Mouse (Mus musculus): ENCODE measurements around the gene C330021F23Rik. TPM values are rescaled to one million over a fixed set of nuclear protein-coding genes. Genes with fewer than 3 reads are reported as not detected.
A peak's percentile ranks its signal among the peaks of the same experiment; 100 is the strongest.
"Not testable (repeated sequence)": the region's sequence is repeated elsewhere in the genome, so short reads cannot be mapped to it uniquely, and the experiment has no call there.

The C330021F23Rik gene
- total and polyA plus RNA-seq, 2 experiments from 2014 or later = 0.22 TPM; not detected in 1

- 89% methylated on average over 5 of the region's 5 CpGs for WGBS
- no peaks in the 10 kb centered on the region for H3K9me3 ChIP-seq (ENCODE audit: low read length)
- no peaks in the 10 kb centered on the region for H3K36me3 ChIP-seq (ENCODE audit: insufficient read depth)
- no peaks in the 10 kb centered on the region for H3K27me3 ChIP-seq (ENCODE audit: insufficient read depth, low read length)
- H3K9ac ChIP-seq = no peak overlapping the region
- TF ChIP-seq CTCF (IDR thresholded peaks at IDR 0.05; ENCODE audit: low read depth) = no peak
- peaks cover 2% of the 10 kb centered on the region; the same call in 1 of the 2 replicates for H3K4me1 ChIP-seq (ENCODE audit: insufficient read depth)
- no peak overlapping the region for H3K27ac ChIP-seq (ENCODE audit: low read depth, low read length)
- DNase-seq (no peak), ATAC-seq (no peak)
- H3K4me3 ChIP-seq (ENCODE audit: low read depth, low read length) = no peak overlapping the region
- no peak overlapping the region for H3K4me2 ChIP-seq (ENCODE audit: low read depth)
Measured at GRCm38 (mm10) chr8:3569784-3570183, 2.0 kb downstream of the C330021F23Rik start.

- H3K4me3 ChIP-seq (ENCODE audit: low read depth, low read length) = no peak overlapping the region
- DNase-seq (no peak), ATAC-seq (no peak)
- no peaks in the 10 kb centered on the region for H3K9me3 ChIP-seq (ENCODE audit: low read length)
- TF ChIP-seq CTCF (IDR thresholded peaks at IDR 0.05; ENCODE audit: low read depth) = no peak
- H3K27me3 ChIP-seq (ENCODE audit: insufficient read depth, low read length) = no peaks in the 10 kb centered on the region
- WGBS = 92% methylated on average over 3 of the region's 3 CpGs
- H3K27ac ChIP-seq (ENCODE audit: low read depth, low read length) = no peak overlapping the region
- no peaks in the 10 kb centered on the region for H3K36me3 ChIP-seq (ENCODE audit: insufficient read depth)
- no peak overlapping the region for H3K4me2 ChIP-seq (ENCODE audit: low read depth)
- no peaks in the 10 kb centered on the region for H3K4me1 ChIP-seq (ENCODE audit: insufficient read depth)
- no peak overlapping the region for H3K9ac ChIP-seq
Measured at GRCm38 (mm10) chr8:3574546-3574945, 6.8 kb downstream of the C330021F23Rik start.

GRCm38 (mm10) chr8:3576211-3576960 is 8.6 kb downstream of the C330021F23Rik start:
- Histone ChIP-seq H3K9me3 (ENCODE audit: low read length) (no peaks in the 10 kb centered on the region), H3K27me3 (ENCODE audit: insufficient read depth, low read length) (no peaks in the 10 kb centered on the region), H3K4me1 (ENCODE audit: insufficient read depth) (no peaks in the 10 kb centered on the region), H3K27ac (ENCODE audit: low read depth, low read length) (no peak overlapping the region), H3K4me3 (ENCODE audit: low read depth, low read length) (no peak overlapping the region), H3K9ac (no peak overlapping the region), H3K4me2 (ENCODE audit: low read depth) (no peak overlapping the region), H3K36me3 (ENCODE audit: insufficient read depth) (no peaks in the 10 kb centered on the region)
- WGBS = 83% methylated on average over 15 of the region's 15 CpGs
- TF ChIP-seq CTCF (IDR thresholded peaks at IDR 0.05; ENCODE audit: low read depth) = no peak
- ATAC-seq (no peak), DNase-seq (no peak)

GRCm38 (mm10) chr8:3579390-3580364 is 11.9 kb downstream of the C330021F23Rik start:
- DNase-seq = no peak
- Histone ChIP-seq H3K36me3 (ENCODE audit: insufficient read depth) (no peaks in the 10 kb centered on the region), H3K9me3 (ENCODE audit: low read length) (no peaks in the 10 kb centered on the region), H3K4me2 (ENCODE audit: low read depth) (no peak overlapping the region), H3K27ac (ENCODE audit: low read depth, low read length) (no peak overlapping the region), H3K9ac (no peak overlapping the region), H3K4me1 (ENCODE audit: insufficient read depth) (no peaks in the 10 kb centered on the region), H3K27me3 (ENCODE audit: insufficient read depth, low read length) (no peaks in the 10 kb centered on the region), H3K4me3 (ENCODE audit: low read depth, low read length) (no peak overlapping the region)
- no peak for ATAC-seq
- no peak for TF ChIP-seq CTCF (IDR thresholded peaks at IDR 0.05; ENCODE audit: low read depth)
- 84% methylated on average over 9 of the region's 9 CpGs for WGBS

- not testable (repeated sequence) for DNase-seq; H3K4me1 ChIP-seq (ENCODE audit: insufficient read depth); H3K36me3 ChIP-seq (ENCODE audit: insufficient read depth); H3K9ac ChIP-seq; H3K4me3 ChIP-seq (ENCODE audit: low read depth, low read length); ATAC-seq; H3K4me2 ChIP-seq (ENCODE audit: low read depth); H3K27ac ChIP-seq (ENCODE audit: low read depth, low read length); H3K27me3 ChIP-seq (ENCODE audit: insufficient read depth, low read length); H3K9me3 ChIP-seq (ENCODE audit: low read length)
- WGBS = 70% methylated on average over 1 of the region's 3 CpGs
Measured at GRCm38 (mm10) chr8:3581961-3582360, 14.2 kb downstream of the C330021F23Rik start.

- DNase-seq = no peak
Measured at GRCm38 (mm10) chr8:3586452-3586851, 18.7 kb downstream of the C330021F23Rik start.

GRCm38 (mm10) chr8:3586993-3587390 is 19.2 kb downstream of the C330021F23Rik start, which contains the start of gene Camsap3:
TSS of gene Camsap3 (plus strand) at chr8:3587293.
- peak within 1 kb of the TSS; percentile 87 for H3K4me3 ChIP-seq (ENCODE audit: low read depth, low read length)
- DNase-seq = no peak
- peak within 1 kb of the TSS; percentile 68 for H3K4me2 ChIP-seq (ENCODE audit: low read depth)
- H3K4me1 ChIP-seq (ENCODE audit: insufficient read depth) = no peaks in the 10 kb centered on the region
- peak within 1 kb of the TSS; percentile 90 for H3K9ac ChIP-seq
- TF ChIP-seq CTCF (IDR thresholded peaks at IDR 0.05; ENCODE audit: low read depth) = no peak
- H3K9me3 ChIP-seq (ENCODE audit: low read length) = no peaks in the 10 kb centered on the region
- H3K27me3 ChIP-seq (ENCODE audit: insufficient read depth, low read length) = no peaks in the 10 kb centered on the region
- no peak for ATAC-seq
- H3K36me3 ChIP-seq (ENCODE audit: insufficient read depth) = no peaks in the 10 kb centered on the region
- H3K27ac ChIP-seq (ENCODE audit: low read depth, low read length) = peak within 1 kb of the TSS; percentile 84
- under 1% methylated on average over 7 of the region's 7 CpGs for WGBS

More at GRCm38 (mm10) chr8:3586452-3586851, 18.7 kb downstream of the C330021F23Rik start:
- no peak for ATAC-seq
- Histone ChIP-seq H3K9me3 (ENCODE audit: low read length) (no peaks in the 10 kb centered on the region), H3K36me3 (ENCODE audit: insufficient read depth) (no peaks in the 10 kb centered on the region), H3K27me3 (ENCODE audit: insufficient read depth, low read length) (no peaks in the 10 kb centered on the region), H3K4me2 (ENCODE audit: low read depth) (no peak overlapping the region), H3K27ac (ENCODE audit: low read depth, low read length) (no peak overlapping the region), H3K9ac (no peak overlapping the region), H3K4me3 (ENCODE audit: low read depth, low read length) (no peak overlapping the region), H3K4me1 (ENCODE audit: insufficient read depth) (no peaks in the 10 kb centered on the region)
- no peak for TF ChIP-seq CTCF (IDR thresholded peaks at IDR 0.05; ENCODE audit: low read depth)
- 97% methylated on average over 2 of the region's 2 CpGs for WGBS

Measured in forebrain, postnatal 0 days (tissue).